Mouse (Mus musculus) adrenal gland, adult 8-10 months (tissue): ENCODE results near the gene Luzp2. TPM values are rescaled to one million over a fixed set of nuclear protein-coding genes. Genes with fewer than 3 reads are reported as not detected.
"Not testable (repeated sequence)": the region's sequence is repeated elsewhere in the genome, so short reads cannot be mapped to it uniquely, and the experiment has no call there.

Source experiments
- DNase-seq: peaks from one replicate; pipeline ENCODE4 v3.0.0; 2022
- total RNA-seq, 4 experiments: library from RNA; stranded (reverse); gene quantifications; 2 replicates each; pipeline ENCODE4 v1.2.4; 2022

Luzp2 gene
- total RNA-seq, 4 experiments from 2014 or later, result 1.3 to 2.1 (median 1.8) TPM

DNA sequence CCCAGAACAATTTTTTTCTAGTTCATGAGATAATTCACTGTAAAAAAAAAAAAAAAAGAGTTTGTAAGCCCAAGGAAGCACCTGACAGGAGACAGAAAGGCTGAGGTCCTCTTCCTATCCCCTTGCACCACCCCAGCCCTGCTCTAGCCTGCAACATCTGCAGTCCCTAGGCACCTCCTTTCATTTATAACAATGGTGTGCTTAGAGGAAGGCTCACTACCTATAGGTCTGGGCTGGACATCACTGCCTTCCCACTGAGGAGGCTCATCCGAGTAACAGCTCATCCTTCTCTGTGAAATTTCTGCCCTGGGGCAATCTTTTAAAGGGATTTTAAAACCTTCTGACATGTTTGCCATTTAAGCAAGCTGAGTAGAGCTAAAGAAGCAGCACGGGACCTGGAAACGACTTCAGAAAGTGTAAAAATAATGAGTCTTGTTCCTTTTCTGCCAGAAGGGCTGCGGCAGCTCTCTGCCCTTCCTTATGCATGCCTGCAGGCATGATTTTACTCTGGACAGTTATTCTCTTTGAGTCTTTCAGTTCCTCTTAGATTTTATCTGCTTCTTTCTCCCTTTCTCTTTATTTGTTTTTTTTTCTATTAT, 174.0 kb downstream of the Luzp2 start:
- no peak for DNase-seq

DNA sequence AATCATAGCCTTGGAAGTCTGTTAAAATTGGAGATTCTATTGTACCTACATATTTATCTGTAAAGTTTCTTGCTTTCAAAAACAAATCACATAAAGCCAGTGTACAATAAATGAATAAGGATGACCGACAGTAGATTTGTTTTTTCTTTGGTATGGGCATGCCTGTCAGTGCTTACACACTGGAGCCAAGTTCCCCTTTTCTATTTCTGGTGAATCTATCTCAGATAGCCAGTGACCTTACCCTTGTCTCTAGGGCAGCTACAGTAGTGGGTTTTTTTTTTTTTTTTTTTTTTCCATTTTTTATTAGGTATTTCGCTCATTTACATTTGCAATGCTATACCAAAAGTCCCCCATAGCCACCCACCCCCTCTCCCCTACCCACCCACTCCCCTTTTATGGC, 298.6 kb downstream of the Luzp2 start:
- not testable (repeated sequence) for DNase-seq

DNA sequence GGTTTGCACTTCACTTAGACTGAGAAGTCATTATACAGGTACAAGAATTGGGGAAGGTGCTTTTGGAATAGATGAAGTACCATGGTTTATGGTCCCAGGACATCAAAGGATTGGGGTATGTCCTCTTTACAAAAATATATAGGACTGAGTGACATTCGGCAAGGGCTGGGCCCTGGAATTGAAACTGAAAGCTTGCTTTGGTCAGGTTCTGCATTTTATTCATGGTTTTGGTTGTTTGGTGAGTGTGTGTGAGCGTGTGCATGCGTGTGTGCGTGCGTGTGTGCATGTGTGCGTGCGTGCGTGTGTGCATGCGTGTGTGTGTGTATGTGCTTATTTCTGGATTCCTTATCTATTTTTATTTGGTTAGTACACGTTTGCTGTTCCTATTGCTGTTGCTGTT, 353.6 kb downstream of the Luzp2 start:
- DNase-seq, result no peak

DNA sequence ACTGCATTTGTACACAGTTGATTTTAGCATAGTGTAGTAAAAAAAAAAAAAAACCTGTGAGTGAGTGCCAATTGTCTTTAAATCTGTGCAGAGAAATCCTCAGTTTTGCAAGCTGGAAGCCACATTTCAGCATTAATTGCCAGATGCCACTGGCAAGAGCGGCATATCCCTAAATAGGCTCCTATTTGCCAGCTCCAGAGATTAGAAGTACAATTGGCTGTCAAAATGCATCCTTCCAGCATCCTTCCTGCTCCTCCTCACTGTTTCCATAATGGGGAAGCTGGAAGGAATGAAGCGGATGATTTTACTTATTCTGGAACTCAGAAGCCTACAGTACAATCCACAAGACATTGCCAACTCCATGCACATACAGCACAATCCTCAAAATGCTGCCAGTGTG, 354.2 kb downstream of the Luzp2 start:
- no peak for DNase-seq

DNA sequence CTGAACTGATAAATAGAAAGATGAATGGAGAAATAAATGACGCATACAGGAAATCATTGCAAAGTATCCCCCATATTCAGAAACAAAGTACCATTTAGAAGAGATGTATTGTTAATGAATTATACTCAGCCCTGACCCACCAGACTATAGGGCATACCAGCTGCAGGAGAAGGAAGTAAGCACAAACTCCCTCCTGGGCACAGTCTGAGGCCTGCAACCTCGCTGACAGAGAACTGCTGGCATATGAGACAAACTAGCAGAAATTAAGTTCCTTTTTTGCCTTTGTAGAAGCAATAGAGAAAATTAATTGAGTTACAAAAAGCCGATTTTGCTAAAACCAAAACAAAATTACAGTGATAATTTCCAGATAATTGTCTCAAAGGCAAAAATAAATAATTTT, 355.4 kb downstream of the Luzp2 start:
- DNase-seq, result no peak

DNA sequence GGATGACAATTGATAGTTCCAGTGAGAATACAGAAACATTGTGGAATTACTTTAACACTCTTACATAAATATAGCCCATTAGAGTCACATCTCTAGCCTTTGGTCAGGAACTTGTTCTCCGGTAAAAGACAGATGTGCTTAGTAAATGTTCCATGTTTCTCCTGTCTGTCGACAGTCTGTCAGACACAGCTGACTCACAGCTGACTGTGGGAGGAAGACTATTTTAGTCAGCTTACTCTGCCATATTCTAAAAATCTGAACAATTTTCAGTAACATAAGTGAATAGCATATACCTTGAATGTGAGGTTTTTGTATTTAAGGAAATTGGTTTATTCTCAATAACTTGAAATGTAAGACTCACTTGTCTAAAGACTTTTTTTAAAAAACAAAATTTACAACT, 363.5 kb downstream of the Luzp2 start:
- no peak for DNase-seq

DNA sequence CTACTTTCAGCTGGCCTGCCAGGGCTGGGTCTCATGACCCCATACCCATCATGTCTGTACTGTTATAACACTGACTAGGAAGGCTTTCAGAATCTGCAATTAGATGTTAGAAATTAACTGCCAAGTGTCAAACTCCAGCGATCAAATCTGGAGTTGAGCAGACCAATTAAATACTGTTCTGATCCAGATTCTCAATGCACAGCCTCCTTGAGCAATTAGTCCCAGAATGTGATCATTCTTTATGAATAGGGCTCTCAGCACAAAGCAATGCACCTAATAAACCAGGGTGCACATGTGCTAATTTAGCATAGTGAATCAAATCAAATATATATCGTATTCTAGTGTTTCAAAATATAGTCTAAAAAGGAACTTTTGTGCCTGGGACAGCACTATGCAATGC, 387.7 kb downstream of the Luzp2 start:
- no peak for DNase-seq

DNA sequence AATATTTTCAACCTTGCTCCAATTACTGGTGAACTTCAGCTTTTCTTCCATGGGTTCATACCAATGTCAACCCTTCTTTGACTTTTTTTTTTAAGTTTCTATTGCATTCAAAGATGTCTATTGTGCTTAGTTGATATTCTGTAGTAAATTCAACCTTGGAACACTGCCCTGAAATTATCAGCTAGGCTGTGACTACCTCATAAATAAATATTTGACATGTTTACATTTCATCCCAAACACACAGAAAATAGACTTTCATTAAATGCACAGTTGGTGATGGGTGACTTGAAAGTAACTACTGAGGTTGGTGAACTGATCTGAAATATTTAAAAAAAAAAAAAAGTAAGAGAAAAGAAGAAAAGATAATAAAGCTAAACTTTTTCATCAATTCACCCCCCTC, 394.1 kb downstream of the Luzp2 start:
- DNase-seq, result no peak
